Mouse (Mus musculus) embryonic fibroblast, embryonic 13.5 days (primary cell): ENCODE measurements around the gene Bnip1.

ENCODE experiments used
- CTCF ChIP-seq: IDR thresholded peaks from 2 replicates; pipeline ENCODE4 v1.5.1; 2011; ENCODE audit warnings: mild to moderate bottlenecking, control low read depth, low read length, moderate library complexity, borderline replicate concordance; ENCODE audit not compliant: insufficient read depth
- POLR2A ChIP-seq: IDR thresholded peaks from 2 replicates; pipeline ENCODE4 v1.6.1; 2011; ENCODE audit warnings: low read depth, mild to moderate bottlenecking, control low read depth, low read length, moderate library complexity

DNA sequence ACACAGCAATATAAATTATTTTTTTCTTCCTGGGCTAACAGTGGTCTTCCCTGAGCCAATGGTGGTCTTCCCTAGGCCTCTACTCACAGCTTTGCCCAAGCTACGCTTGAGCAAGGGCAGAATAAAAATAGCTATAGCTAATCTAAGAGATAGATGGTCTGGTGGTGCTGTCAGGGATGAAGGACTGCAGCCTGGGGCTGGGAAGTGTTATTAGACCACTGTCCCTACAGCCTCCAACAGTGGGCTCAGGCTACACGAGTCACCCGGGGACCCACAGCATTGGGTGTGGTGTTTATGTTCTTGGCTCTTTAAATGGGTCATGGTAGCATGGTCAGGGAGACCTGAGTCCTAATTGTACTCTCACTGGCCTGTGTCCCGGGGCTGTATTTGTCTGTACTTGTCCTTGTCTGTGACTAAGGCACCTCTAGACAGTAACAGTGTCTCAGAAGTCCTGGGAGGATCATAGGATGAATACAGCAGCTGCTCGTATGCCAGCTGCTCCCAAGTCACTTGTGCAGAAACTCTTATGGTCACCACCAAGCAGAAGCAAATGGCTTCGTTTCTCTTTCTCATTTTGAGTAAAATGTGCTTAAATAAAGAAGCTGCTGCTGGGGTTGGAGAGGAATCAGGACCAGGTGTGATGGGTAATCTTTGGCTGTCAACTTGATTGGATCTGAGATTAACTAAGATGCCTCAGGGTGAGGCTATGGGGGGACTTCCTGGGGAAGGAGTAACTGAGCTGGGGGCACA, 16.7 kb downstream of the Bnip1 start:
- TF ChIP-seq POLR2A (no peak), CTCF (no peak)
